Mouse (Mus musculus): Measurements from ENCODE around the gene Rfc1.
"Not testable (repeated sequence)": the region's sequence is repeated elsewhere in the genome, so short reads cannot be mapped to it uniquely, and the experiment has no call there.

Gene Rfc1

DNA sequence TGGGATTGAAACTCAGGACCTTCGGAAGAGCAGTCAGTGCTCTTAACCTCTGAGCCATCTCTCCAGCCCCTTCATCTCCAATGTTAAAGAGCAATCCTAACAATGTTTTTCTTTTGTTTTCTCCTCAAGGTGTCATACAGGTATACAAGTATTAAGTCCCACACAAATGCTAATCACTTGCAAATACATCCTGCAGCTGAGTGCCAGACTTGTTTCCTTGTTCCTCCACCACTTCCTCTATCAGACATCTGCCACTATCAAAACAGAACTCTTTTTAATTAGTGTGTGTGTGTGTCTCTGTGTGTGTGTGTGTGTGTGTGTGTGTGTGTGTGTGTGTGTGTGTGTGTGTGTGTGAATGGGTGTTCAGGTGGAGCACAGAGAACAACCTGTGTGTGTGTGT lies 35.8 kb downstream of the Rfc1 start:
- DNase-seq (ENCODE audit: low spot score): not testable (repeated sequence)

DNA sequence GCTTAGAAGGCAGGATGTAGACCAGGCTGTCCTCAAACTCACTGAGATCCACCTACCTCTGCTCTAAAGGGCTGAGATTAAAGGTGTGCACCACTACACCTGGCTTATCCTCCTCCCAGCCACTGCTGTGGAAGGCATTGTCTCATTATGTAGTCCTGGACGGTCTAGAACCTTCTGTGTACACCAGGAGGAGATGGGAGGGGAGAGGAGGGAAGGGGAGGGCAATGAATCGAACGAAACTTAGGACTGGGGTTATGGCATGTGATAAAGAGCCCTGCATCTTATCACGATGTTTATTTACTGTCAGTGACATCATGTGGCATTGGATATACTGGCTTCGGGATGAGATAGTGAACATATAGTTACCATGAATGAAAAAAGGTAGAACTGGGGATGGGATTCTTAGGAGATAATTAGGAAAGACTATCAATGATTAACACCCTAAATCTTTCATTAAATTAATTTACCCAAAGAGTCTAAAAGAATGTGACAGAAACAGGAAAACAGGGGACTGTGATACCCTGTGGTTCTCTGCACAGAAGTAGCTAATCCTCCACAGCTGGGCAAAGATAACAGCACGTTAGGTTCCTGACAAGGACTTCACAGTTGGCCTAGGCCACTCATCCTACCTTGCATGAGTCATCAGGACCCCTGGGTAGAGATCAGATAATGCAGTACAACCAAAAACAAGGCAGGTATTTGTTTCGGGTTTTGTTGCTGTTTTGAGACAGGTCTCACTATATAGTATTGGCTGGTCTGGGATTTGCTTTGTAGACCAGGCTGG lies 37.1 kb downstream of the Rfc1 start:
- DNase-seq (ENCODE audit: low spot score): no peak

- no peak for DNase-seq (ENCODE audit: low spot score)
Measured at GRCm38 (mm10) chr5:65294270-65294669, 41.2 kb downstream of the Rfc1 start.

DNA sequence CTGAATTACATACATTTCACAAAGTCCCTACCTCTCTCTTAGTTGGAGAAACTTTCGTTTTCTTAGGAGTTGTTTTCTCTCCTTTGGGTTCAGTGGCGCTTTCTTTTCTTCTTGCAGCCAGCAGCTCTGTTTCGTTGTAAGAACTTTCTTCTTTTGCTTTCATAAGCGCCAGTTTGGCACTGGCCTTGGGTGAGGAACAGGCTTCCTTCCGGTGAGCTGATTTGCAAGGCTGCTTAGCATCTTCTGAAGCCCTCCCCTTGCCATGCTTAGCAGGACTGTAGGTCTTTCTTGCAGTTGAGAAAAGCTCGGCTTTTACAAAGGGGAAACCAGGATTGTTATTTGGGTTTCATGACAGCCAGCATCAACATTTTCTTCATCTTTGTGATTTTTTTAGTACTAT lies 41.8 kb downstream of the Rfc1 start:
- DNase-seq (ENCODE audit: low spot score): no peak

DNA sequence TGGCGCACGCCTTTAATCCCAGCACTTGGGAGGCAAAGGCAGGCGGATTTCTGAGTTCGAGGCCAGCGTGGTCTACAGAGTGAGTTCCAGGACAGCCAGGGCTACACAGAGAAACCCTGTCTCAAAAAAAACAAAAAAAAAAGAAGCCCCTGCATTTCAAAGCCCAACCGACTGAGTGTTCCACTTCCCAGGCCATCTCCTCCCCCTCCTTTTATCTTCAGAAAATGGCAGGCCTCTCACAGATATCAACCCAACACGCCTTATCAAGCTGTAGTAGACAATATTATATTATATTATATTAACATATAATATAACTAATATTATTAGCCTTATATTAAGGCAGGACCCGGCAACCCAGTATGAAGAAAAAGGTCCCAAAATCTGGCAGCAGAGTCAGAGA lies 46.5 kb downstream of the Rfc1 start:
- DNase-seq (ENCODE audit: low spot score): not testable (repeated sequence)

DNA sequence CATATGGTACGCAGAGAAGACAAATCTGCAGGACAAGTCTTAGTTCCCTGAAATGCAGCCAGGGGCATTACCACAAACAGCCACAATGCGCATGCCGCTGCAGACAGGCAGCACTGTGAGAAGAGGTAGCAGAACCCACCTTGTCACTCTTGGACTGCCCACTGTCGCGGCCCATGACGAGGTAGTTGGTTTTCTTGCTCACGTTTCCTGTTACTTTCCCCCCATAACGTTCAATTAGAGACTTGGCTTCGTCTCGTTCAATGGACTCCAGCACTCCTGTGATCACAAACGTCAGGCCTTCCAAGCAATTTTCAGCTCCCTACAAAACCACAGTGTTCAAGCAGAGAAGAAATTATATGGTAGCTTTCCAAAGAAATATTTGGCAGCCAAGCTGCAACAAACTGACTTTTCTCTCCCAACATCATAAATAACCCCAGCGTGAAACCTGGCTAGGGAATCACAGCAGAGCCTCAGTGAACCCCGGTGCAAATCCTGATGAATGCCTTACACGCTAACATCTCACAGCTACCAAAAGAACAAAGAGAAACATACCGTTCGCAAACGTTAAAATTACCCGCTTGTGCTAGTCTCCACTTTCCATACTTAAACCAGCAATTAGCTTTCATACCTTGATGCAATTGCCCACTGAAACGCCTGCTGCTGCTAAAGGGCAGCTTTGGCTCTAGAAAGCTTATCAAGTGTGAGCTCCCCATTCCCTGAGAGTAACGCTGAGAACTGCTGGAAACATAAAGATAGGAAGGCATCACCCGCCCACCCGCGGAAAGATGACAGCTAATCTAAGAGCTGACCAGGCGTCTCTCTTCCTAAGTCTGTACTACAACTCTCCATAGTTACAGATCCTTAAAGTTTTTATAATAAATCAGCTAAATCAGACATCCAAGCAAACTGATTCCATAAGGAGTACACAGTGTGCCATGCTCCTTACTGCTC lies 47.4 kb downstream of the Rfc1 start:
- DNase-seq (ENCODE audit: low spot score): no peak

GRCm38 (mm10) chr5:65284171-65284570 lies 51.3 kb downstream of the Rfc1 start:
- no peak for DNase-seq (ENCODE audit: low spot score)

DNA sequence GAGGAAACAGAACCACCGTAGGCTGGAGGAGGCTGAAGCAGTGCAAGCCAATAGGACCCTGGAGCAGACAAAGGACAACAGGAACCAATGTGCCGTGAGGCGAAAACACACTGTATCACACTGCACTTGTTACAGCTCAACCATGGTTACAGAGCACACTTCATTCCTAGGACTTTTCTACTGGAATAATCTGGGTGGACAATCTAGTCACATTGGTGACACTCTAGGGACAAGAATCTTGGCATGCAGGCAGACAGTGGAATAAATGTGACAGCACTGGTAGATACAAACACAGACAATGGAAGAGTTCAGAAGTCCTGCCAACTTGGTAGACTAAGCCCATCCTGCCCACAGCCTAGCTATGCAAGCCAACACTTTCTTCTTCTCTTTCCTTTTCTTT lies 54.3 kb downstream of the Rfc1 start:
- no peak for DNase-seq (ENCODE audit: low spot score)

DNA sequence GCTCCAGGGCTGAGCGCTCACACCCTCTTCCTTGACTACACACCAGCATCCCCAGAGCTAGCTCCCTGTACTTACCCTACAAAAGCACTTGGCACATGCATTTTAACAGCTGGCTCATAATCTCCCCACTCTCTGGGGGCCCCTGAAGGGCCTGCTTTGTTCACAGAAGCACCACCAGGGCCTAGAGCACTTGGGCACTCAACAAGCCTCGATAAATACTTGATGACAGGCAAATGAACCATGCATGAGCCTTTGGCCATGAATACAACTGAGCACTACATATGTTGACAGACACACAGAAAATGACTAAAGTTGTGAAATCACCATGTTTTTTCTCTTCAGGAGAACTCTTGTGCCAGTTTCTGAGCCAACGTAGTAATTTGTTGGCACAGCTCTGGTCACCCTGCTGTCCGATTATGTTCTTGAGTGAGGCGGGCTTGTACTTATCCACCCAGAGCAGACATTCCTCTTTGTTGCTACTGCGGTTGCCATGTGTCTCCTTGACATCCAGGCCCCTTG lies 56.3 kb downstream of the Rfc1 start:
- no peak for DNase-seq (ENCODE audit: low spot score)

GRCm38 (mm10) chr5:65273966-65274365 lies 61.5 kb downstream of the Rfc1 start:
- DNase-seq (ENCODE audit: low spot score): peak; percentile 20

GRCm38 (mm10) chr5:65257910-65258505 lies 77.5 kb downstream of the Rfc1 start:
- no peak for DNase-seq (ENCODE audit: low spot score)

- no peak for DNase-seq (ENCODE audit: low spot score)
Measured at GRCm38 (mm10) chr5:65250185-65250855, 85.2 kb downstream of the Rfc1 start.

DNA sequence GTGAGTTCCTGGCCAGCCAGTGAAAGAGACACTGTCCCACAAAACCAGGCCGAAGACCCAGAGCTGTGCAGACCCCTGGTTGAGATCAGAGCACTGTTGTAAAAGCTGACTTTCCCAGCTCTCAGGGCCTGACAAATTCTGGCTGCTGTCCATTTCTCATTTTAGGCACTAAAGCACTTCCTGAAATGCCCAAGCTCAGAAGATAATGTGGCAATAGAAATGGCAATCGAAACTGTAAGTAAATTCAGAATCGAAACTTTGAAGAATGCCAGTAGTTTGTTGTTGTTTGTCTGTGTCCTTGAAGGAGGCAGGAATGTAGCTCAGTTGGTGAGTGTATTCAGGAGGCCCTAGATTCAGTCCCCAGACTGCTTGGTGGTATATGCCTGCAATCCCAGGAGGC lies 88.2 kb downstream of the Rfc1 start:
- DNase-seq (ENCODE audit: low spot score): no peak

DNA sequence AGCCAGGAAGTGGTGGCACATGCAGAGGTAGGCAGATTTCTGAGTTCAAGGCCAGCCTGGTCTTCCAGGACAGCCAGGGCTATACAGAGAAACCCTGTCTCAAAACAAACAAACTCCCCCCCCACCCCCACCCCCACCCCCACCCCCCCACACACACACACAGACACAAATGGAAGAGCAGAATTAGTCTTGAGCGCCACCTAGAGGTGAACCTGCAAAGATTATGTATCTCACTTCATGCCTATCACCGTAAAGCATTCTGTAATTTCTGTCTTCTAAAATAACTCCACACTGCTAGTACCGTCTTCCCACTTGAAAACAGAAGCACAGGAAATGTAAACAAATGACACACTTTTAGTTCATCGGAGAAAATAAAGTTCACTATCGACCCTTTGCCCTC lies 92.7 kb downstream of the Rfc1 start:
- no peak for DNase-seq (ENCODE audit: low spot score)

- DNase-seq (ENCODE audit: low spot score): no peak
Measured at GRCm38 (mm10) chr5:65231289-65232003, 104.0 kb downstream of the Rfc1 start.

DNA sequence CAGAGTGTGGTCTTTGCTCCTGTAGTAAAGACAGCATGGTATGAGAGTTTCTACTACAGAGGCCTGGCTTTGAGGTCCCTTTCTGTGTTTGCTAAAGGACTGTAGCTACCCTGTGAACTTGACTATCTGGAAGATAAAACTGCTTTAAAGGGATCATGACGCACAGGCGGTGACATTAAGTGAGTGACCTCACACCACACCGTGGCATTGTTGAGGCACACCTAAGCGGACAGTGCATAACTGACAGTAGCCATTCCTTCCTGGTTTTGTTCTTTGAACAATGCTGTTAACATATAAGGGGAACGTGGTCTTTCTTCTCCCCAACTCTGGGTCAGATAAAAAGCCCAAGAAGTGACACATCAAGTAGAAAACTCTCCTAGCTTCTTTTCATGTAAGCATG lies 111.4 kb downstream of the Rfc1 start:
- DNase-seq (ENCODE audit: low spot score): no peak

GRCm38 (mm10) chr5:65221037-65221436 lies 114.4 kb downstream of the Rfc1 start:
- DNase-seq (ENCODE audit: low spot score): no peak

- no peak for DNase-seq (ENCODE audit: low spot score)
Measured at GRCm38 (mm10) chr5:65217305-65218269, 117.9 kb downstream of the Rfc1 start.

DNA sequence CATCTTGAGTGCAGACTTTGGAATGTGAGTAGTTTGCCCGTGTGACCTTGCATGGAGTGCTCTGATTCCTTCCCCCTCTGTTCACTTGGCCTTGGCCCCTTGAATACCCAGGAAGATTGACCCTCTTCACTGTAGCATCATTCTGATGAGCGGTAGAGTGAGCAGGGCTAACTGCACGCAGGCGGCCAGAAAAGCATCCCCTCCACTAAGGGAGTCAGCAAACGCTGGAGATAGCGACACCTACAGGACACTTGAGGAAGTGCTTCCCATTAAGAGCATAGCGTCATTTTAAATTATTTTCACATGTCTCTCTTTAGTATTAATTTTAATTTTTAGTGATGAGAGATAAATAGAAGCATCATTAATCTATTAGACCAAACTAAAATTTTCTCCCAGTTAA lies 122.1 kb downstream of the Rfc1 start:
- DNase-seq (ENCODE audit: low spot score): no peak
